Mouse (Mus musculus): ENCODE measurements around the gene Faim. TPM values are rescaled to one million over a fixed set of nuclear protein-coding genes. Genes with fewer than 3 reads are reported as not detected.

The Faim gene
- polyA plus RNA-seq, 1 experiment = 33.1 TPM

GRCm38 (mm10) chr9:98973561-98973960 is 12.6 kb upstream of the Faim start:
- DNase-seq (ENCODE audit: extremely low spot score in 1 of 2, low spot score in 1 of 2) = no peak

- no peak for DNase-seq (ENCODE audit: extremely low spot score in 1 of 2, low spot score in 1 of 2)
Measured at GRCm38 (mm10) chr9:98974898-98975297, 11.3 kb upstream of the Faim start.

DNA sequence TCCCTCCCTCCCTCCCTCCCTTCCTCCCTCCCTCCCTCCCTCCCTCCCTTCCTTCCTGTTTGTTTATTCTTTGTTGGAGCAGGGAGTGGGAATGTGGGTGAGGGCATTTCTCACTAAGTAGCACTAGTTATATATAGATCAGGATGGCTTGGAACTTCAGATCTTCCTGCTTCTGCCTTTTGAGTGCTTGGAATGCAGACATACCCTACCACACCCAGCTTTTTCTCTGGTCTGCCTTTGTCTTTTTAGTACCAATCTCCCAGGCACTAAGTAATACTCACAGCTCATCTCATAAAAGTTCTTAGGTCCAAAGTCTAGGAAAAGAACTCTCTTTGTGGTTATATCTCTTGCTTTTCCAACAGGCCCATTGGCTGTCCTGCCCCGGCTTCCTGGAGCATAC is 10.1 kb upstream of the Faim start:
- DNase-seq (ENCODE audit: extremely low spot score in 1 of 2, low spot score in 1 of 2) = no peak

GRCm38 (mm10) chr9:98976520-98976919 is 9.7 kb upstream of the Faim start:
- no peak for DNase-seq (ENCODE audit: extremely low spot score in 1 of 2, low spot score in 1 of 2)

DNA sequence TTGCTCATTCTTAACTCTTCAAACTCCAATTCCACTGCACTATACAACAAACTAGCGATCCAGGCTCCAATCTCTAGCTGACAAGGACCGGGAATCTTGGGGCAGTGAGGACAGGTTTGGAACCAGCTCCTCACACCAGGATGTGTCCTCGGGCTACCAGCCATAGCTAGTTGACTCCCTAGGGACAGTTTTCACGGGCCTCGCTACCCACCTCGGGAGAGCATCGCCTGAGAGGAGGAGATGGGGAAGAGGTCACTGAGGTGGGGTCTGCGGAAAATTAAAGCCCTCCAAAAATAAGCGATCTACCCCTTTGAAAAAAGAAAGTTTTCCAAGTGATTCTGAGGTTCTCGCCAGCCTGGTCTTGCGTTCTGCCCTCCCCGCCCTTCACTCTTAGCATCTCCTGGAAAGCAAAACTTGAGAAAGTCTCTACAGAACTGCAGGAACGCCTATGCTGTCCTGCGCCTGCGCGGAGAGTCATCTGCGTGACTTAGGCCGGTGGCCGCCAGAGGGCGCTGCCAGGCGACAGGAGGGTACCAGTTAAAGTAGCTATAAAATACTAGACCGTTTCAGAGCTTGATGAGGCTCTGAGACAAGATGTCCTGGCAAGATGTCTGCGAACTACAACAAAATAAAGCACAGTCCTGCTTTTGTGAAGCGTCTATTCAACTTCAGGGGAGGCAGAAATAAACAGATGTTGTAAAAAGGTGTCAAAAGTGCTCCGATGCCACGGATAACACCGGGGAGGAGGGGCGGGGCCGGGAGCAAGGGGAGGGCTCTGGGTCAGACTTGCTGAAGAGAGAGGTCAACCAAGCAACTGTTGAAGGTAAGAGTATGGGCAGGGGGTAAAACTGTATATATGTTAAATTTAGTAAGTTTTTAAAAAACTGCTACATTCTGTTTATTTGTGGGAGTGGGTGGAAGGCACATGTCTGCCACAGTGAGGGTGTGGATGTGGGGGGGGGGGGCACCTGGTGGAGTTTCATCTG is 6.4 kb upstream of the Faim start:
- peak; percentile 43 to 91 for DNase-seq (ENCODE audit: extremely low spot score in 1 of 2, low spot score in 1 of 2)

GRCm38 (mm10) chr9:98986476-98987096 is 413 bp downstream of the Faim start:
- peak in 1 of 2 experiments; percentile 26 for DNase-seq (ENCODE audit: extremely low spot score in 1 of 2, low spot score in 1 of 2)

DNA sequence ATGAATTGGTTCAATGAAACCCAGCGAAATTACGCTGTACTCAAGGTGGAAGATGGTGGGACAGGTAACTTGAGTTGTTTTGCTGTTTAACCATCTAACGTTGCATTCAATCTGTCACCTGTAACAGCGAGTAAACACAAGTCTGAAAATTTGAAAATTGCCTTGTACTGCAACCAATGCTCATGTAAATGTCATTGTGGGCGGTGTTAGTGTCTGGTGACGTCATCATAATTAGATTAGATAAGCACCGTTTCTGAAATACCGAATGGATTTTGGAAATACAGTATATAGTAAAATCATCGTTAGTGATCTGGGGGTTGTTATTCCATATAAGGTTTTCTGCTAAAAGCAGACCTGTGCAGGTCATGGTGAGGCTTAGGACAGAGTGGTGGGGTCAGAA is 958 bp downstream of the Faim start:
- DNase-seq (ENCODE audit: extremely low spot score in 1 of 2, low spot score in 1 of 2) = no peak

DNA sequence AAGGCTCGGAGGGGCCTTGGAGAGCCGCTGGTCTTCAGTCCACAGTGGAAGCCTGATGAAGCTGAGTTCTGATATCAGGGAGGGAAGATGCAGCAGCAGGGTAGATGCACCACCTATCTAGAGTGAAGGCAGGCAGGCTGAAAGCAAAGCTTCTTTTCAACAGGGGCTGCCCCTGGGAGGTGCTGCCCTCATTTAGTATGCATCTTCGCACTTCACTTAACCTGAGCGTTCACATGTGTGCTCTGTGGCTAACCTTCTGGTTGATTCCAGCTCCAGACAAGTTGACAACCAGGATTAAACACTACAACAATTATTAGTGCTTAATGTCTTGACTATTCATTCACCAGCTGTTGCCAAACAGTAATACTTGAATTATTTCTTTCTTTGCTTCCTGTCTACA is 7.9 kb downstream of the Faim start:
- no peak for DNase-seq (ENCODE audit: extremely low spot score in 1 of 2, low spot score in 1 of 2)

- DNase-seq (ENCODE audit: extremely low spot score in 1 of 2, low spot score in 1 of 2) = peak; percentile 8 to 38
Measured at GRCm38 (mm10) chr9:98999881-99000339, 13.7 kb downstream of the Faim start.

GRCm38 (mm10) chr9:99001326-99001725 is 15.2 kb downstream of the Faim start:
- DNase-seq (ENCODE audit: extremely low spot score in 1 of 2, low spot score in 1 of 2) = no peak

- DNase-seq (ENCODE audit: extremely low spot score in 1 of 2, low spot score in 1 of 2) = no peak
Measured at GRCm38 (mm10) chr9:99009069-99009897, 23.1 kb downstream of the Faim start.

GRCm38 (mm10) chr9:99009898-99010199 is 23.7 kb downstream of the Faim start:
- no peak for DNase-seq (ENCODE audit: extremely low spot score in 1 of 2, low spot score in 1 of 2)

GRCm38 (mm10) chr9:99016301-99016700 is 30.1 kb downstream of the Faim start:
- DNase-seq (ENCODE audit: extremely low spot score in 1 of 2, low spot score in 1 of 2) = no peak

GRCm38 (mm10) chr9:99016759-99017158 is 30.6 kb downstream of the Faim start:
- peak in 1 of 2 experiments; percentile 26 for DNase-seq (ENCODE audit: extremely low spot score in 1 of 2, low spot score in 1 of 2)

DNA sequence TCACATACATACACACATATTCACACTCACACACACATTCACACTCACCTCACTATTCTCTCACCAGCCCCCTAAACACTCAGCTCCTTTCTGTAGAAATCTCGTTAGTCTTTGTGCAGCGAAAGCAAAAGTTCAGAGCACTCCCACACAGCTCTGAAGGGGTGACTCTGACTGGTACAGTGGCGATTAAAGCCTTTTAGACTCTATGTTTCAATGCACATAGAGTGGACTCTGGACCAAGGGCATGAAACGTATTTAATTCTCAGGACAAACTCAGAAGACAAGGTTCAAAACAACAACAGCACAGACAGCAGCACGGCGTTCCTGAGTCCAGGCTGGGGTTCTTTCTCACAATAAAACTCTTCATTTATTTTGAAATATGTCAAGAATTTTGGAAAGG is 31.5 kb downstream of the Faim start:
- DNase-seq (ENCODE audit: extremely low spot score in 1 of 2, low spot score in 1 of 2) = no peak

DNA sequence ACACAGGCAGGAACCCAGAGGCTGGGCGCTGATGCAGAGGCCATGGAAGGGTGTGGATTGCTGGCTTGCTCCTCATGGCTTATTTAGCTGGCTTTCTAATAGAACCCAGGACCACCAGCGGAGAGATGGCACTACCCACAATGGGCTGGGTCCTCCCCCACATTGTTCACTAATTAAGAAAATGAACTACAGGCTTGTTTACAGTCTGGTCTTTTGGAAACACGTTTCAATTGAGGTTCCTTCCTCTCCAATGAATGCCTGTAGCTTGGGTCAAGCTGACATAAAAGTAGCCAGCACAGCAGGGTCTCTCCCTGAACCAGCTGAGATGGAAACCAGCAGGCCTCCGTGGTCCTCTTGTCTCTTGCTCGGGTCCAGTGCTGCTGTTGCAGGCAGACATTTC is 35.0 kb downstream of the Faim start:
- no peak for DNase-seq (ENCODE audit: extremely low spot score in 1 of 2, low spot score in 1 of 2)

DNA sequence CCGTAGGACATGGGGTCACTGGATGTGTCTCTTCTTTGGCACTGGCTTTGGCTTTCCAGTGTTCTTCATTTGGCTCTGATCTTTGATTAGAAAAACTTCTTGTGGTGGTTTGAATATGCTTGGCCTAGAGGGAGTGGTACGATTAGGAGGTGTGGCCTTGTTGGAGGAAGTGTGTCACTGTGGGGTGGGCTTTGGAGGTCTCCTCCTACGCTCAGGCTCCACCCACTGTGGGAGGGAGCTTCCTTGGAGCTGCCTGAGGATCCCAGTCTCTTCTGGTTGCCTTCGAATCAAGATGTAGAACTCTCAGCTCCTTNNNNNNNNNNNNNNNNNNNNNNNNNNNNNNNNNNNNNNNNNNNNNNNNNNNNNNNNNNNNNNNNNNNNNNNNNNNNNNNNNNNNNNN is 35.6 kb downstream of the Faim start:
- DNase-seq (ENCODE audit: extremely low spot score in 1 of 2, low spot score in 1 of 2) = no peak

GRCm38 (mm10) chr9:99032031-99032430 is 45.9 kb downstream of the Faim start:
- no peak for DNase-seq (ENCODE audit: extremely low spot score in 1 of 2, low spot score in 1 of 2)

DNA sequence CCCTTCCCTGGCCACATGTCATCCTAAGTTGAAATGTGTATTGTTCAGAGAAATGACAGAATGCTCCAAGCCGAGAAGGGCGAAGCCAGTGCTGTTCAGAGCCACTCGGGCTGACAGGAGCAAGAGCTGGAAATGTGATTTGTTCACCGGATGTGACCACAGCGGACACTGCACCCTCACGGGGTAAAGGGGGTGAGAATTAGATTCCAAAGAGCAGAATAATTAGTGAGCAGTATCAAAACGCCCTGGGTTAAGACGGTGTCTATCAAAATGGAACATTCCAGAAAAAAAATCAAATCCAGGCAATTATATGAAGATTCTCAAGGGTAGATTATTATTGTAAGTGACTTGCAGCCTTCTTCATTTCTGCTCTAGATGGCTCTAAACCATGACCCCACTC is 47.9 kb downstream of the Faim start:
- no peak for DNase-seq (ENCODE audit: extremely low spot score in 1 of 2, low spot score in 1 of 2)

DNA sequence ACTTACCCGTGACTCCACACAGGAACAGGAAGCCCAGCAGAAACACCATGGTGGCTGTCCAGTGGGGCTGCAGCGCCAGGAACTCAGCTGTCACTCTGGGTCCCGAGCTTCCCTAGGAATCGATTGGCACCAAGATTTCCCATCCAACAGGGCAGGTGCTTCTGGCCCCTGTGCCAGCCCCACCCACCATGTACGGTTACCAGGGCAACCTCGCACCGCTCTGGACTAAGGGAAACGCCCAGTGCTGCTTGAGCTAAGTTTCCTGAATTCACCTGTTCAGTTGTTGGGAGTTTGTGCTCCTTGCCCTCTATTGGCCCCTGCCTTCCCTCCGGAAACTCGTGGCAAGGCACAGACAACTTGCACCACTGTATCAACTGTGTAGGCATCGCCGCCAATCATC is 49.4 kb downstream of the Faim start, which contains the start of gene Gm1123:
Gm1123 (minus strand) TSS at position 141 of the 400 bp plus-strand sequence.
- no peak for DNase-seq (ENCODE audit: extremely low spot score in 1 of 2, low spot score in 1 of 2)

DNA sequence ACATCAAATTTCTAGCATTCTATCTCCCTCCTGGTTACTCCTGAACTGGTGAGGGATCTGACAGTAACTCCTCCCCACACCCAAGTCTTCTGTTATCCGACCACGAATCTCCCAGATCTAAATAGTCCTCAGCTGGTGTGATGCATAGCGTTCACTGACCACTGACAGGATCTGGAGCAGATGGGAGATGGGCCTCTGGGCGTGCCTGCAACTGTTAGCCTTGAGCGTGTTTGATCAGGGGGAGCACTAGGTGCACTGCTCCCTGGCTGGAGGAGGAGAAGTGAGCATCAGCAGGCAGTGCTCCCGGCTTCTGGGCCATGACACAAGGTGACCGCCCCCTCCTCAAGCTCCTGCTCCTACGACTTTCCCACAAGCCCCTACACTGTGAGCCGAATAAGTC is 55.8 kb downstream of the Faim start:
- DNase-seq (ENCODE audit: extremely low spot score in 1 of 2, low spot score in 1 of 2) = no peak

All from frontal cortex, adult 2 months (tissue).